Mouse (Mus musculus) lung, postnatal 36 days (tissue): Measurements from ENCODE around the gene Krt7.

Experiments
- DNase-seq: peaks from one replicate; pipeline ENCODE4 v3.0.0; 2022; ENCODE audit warnings: mixed read lengths

The Krt7 gene

DNA sequence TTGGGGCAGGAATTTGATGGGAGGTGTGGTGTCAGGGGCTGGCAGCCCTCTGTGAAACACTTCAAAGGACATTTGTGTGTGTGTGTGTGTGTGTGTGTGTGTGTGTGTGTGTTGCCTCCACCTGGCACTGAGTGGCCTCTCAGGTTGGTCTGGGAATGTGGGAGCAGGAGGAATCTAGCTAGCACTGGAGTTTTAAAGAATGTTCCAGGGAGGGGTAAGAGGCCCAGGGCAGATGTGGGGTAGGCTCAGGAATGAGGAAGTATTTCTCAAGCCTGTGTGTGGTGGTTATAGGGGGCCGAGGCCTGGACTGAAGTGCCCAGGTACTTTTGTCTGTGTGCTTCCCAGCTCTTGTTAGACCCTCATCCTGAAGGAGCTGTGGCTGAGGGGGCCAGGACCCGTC lies at the start of gene Krt7:
Krt7 (plus strand) TSS at position 269 of the 400 bp plus-strand sequence.
- peak; percentile 85 for DNase-seq

DNA sequence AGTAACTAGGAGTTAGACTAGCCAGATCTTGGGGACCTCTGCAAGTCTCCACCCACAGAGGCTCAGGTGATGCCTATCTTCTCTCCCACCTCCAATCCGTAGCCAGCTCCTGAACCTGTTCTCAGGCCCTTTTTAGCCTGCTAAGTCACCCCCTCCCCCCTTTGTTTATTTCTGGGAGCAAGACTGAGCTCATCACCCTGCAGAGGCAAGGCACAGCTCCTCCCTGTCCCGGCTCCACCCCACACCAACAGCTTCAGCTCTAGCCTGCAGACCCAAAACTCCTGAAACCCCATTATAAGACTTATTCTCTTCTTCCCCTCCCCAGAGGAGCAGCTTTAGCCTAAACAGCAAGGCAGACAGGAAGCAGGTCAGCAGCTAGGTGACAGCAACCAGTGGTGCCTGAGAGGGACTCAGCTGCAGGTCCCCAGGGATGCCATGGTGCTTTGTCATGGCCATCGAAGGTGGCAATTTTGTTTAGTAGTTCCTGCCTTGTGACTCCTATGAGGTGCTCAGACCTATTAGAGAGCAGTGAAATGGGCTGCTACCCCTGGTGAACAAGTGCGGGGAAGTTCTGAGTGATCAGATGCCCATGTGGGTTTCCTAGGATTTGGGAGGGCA lies 48.3 kb upstream of the Krt7 start:
- DNase-seq, result peak; percentile 55

DNA sequence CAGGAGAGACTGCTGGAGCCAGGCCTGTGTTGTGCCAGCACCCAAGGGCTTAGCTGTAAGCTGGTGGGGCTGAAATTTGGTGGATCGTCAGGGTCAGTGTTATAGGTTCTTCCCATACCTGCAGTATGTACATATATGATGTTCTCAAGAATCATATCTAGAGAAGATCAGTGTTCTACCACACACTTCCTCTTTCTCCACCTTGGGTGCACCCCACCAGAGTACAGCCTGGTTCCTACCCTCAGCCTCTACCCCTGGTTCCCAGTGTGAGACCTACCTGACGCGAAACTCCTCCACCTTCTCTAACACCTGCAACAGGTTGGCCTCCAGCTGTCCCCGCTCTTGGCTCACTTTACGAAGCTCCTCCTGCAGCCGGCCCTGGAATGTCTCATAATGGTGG lies 46.9 kb upstream of the Krt7 start:
- DNase-seq, result no peak

DNA sequence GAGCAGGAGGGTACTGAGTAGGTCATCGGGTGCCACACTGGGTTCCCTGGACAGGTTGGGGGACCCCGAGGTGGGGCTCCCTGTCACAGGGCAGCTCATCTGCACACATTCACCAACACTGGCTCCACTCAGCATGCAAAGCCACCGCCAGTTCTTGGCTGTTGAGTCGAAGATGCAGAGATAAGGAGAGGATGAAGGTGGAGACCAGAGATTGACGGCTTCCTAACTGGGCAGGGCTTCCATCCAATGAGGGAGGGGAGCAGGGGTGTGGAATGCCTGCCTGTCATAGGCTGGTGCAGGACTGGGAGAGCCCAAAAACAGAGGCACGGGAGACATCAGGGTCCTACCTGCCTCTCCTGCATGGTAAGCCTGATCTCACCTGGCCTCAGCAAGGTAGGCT lies 46.4 kb upstream of the Krt7 start:
- peak; percentile 81 for DNase-seq

DNA sequence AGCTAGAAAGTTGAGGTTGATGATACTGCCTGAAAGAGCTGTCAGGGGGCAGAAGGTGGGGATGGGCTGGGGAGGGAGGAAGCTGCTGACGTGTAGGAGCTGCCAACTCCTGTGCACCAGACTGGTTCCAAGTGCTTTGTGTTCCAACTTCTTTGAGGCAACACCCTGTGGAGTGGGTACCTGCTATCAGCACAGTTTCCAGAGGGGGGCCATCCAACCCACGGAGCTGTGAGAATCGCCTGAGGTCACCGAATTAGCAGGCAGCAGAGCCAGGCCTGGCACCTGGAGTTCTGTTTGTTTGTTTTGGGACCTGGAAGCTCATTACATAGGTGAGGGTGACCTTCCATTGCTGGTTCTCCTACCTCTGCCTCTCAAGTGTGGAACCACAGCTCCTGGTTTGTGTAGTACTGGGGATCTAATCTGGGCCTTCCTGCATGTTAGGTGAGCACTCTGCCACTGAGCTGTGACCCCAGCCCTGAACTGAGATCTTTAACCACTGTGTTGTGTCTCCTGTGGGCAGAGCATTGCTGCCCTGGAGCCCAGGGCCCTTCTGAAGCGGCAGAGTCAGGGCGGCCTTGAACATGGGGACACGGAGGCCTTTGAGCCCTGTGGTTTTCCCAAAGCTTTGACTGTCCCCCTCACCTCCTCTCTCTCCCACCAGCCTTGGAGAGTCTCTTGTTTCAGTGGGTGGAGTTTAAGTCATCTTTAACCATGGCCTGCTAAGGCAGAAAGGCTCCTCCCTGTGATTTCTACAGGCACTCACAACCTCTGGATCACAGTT lies 45.8 kb upstream of the Krt7 start:
- peak; percentile 72 for DNase-seq

- DNase-seq, result no peak
These were observed 45.1 kb upstream of the Krt7 start for GRCm38 (mm10) chr15:101365721-101366120.

GRCm38 (mm10) chr15:101366482-101366881 lies 44.4 kb upstream of the Krt7 start:
- DNase-seq, result no peak

DNA sequence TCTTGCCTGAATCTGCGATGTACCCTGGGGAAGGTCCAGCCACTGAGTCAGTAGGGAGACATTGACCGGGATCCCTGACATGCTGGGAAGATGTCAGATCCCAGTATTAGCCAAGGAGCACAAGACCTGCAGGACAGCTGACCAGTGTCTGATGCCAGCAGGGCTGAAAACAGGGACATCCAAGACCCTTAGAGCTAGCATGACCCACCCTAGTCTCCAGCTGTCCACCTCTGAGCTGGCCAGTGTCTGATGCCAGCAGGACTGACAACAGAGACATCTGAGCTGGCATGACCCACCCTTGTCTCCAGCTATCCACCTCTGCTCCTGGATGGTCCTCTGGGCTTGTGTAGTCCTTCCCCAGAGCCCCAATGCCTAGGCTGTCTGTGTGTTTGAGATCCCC lies 43.9 kb upstream of the Krt7 start:
- no peak for DNase-seq

GRCm38 (mm10) chr15:101367497-101367896 lies 43.3 kb upstream of the Krt7 start:
- peak; percentile 54 for DNase-seq

DNA sequence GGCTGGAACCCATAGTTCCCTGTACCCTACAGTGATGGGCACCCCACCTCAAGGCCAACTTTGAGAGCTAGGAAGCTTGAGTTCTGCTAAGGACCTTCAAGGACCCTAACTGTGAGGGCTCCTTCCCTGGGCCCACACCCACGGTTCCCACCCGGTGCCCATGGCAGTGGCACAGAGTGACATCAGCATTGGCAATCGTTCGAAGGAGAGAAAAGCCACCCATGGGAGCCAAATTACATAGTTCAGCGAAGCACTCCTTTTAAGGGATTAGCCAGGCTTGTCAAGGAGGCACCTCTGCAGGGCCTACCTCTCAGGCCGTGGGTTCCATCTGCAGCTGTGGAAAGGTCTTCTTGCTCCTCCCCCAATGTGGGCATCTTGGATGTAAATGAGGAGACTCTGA lies 42.8 kb upstream of the Krt7 start:
- DNase-seq, result no peak

GRCm38 (mm10) chr15:101368502-101369381 lies 42.1 kb upstream of the Krt7 start:
- DNase-seq, result no peak

- DNase-seq, result no peak
These were observed 41.3 kb upstream of the Krt7 start for GRCm38 (mm10) chr15:101369382-101370100.

GRCm38 (mm10) chr15:101370101-101370911 lies 40.5 kb upstream of the Krt7 start, which contains the start of gene Krt80:
Gene Krt80, minus strand, starts transcription at chr15:101370162.
- DNase-seq, result peak; percentile 98

GRCm38 (mm10) chr15:101371141-101371985 lies 39.5 kb upstream of the Krt7 start:
- peak; percentile 90 for DNase-seq

- DNase-seq, result peak; percentile 82
These were observed 38.5 kb upstream of the Krt7 start for GRCm38 (mm10) chr15:101372131-101372977.

DNA sequence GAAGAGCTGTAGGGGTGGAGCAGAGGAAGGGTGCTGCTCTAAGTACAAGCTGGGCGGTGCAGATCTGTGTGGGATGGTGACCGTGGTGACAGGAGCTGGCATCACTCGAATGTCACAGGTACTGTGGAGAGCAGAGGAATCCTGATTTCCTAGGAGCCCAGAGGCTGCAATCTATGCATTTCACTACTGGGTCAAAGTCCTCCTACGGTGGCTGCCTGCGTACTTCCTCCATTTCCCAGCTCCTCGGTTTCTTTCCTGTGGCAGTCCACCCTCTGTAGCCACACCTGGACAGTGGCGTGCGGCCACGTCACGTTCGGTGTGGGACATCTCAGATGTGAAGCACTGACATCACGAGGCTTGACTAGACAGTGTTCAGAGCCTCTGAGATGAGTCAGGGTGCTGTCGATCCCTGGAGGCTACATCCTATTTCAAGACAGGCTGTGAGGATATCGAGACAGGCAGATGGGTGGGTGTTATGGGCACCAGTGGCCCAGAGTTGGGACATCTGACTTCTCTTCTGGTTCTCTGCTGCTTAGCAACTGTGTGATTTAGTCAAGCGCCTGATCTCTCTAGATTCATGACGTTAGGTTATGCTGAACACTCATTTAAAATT lies 37.5 kb upstream of the Krt7 start:
- DNase-seq, result no peak

DNA sequence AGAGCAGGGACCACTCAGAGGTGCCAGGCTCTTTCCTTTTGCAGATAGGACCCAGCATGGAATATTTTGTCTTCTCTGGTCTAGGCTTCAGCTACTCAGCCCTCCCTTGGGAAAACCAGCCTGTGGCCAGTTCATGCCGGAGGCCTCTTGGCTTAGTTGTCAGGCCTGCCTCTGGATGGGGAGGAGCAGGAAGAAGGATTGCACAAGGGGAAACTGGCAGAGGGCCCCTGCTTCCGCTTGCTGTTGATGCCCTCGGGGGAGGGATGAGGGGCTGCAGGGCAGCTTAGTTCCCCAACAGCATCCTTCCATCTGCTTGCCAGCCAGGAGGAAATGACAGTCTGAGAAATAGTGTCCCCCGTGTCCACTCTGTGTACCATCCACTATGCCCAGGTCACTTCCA lies 36.0 kb upstream of the Krt7 start:
- peak; percentile 92 for DNase-seq

DNA sequence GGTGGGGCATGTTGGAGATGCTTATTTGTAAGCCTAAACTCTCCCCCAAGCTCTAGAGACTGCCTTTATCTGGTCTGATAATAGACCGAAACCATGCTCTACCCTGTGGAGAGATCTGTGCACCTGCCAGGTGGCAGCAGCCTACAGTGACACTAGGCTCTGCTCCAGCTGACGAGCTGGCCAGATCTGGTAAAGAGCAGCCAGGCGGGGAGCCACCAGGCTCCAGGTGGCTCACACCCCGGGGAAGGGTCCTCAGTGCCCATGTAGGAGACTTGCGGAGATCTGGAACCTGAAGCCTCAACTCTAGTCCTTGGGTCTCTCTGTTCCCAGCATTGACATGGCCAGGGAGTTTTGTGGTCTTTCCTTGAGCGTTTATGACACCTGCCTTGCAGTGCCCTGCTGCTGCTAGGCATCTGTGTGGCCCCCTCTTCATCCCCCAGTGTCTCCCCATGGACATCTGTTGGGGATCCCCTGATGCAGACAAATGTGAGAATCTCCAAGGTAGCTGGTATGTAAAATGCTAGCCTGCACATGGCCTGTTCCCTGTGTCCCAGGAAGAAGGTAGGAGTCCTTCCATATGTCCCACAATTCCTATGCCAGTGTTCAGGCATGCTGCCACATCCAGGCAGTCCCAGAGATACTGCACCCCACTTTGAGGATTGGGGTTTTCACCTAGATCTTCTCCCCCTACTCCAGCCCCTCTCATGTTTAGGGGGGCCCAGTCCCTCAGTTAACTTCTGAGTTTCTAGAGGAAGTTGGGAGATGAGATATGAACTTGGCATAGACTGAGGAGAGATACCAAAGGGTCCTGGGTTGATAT lies 34.7 kb upstream of the Krt7 start:
- DNase-seq, result no peak

GRCm38 (mm10) chr15:101376776-101377061 lies 34.1 kb upstream of the Krt7 start:
- no peak for DNase-seq
